Mouse (Mus musculus): Measurements from ENCODE around the gene Alg3. TPM values are rescaled to one million over a fixed set of nuclear protein-coding genes. Genes with fewer than 3 reads are reported as not detected.

The Alg3 gene
- total and polyA plus RNA-seq, 3 experiments, result 17.2 to 81.1 (median 22.7) TPM

DNA sequence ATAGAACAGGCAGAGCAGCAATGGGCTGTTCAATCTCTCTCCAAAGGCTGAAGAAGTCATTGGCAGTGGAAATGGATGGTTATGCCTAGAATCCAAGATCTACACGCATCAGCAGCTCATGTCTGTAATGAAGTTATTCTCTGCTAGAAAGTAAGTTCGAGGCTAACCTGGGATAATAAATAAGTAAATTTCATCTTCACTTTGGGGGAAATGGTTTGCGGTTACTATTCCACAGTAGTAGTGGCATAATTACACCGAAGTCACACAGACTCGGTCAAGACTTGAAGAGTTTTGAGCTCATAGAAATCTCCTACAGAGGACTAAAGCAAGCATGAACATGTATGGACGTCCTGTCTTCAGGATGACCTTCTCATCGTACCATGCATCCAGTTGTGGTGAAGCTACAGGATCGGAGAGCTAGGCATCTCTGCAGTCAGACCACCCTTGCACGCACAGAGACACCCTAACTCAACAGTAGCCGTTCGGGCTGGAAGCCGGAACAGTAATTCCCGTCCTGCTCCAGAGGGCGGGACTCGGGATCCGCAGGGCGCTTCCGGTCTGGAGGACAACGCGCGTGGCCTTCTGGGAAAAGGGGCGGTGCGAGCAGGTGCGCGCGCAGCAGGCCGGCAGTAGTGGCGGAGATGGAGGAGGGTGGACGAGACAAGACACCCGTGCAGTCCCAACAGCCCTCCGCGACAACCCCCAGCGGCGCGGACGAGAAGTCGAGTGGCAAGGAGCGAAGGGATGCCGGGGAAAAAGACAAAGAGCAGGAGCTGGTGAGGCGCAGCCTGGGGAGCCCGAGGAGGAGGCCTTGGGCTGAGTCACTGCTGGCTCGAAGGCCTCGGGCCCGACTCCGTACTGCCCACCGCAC lies 39.8 kb upstream of the Alg3 start, which contains the start of gene Psmd2 (continued):
- peak; percentile 94 for TF ChIP-seq HCFC1 (IDR thresholded peaks at IDR 0.05; ENCODE audit: low read depth, low read length)

DNA sequence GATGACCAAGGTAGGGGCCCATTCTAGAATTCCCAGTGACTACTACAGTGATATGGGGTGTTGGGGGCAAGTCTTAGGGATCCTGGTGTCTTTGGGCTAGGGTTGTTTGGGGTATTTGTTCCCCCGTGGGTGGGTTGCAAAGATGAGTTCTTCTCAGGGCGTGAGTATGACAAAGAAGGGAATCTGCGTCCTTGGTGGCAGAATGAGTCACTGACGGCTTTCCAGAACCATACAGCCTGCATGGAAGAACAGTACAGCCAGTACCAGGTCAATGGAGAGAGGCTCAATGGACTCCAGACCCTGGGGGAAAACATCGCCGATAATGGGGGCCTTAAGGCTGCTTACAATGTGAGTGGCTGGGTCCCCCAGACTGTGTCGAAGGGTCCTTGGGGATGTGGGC lies 32.4 kb upstream of the Alg3 start:
- Histone ChIP-seq H3K9me3 (replicated peaks; ENCODE audit: low read length) (no peaks in the 10 kb centered on the region), H3K4me1 (ENCODE audit: control insufficient read depth in 1 of 2, insufficient read depth in 2 of 2) (peaks cover 3 to 15% of the 10 kb centered on the region in 2 experiments), H3K4me2 (ENCODE audit: insufficient read depth, low read depth, poor library complexity, severe bottlenecking) (no peak overlapping the region), H3K79me2 (replicated peaks; ENCODE audit: control insufficient read depth, extremely low read depth, insufficient read depth, poor library complexity, severe bottlenecking) (no peaks in the 10 kb centered on the region), H3K27me3 (replicated peaks) (no peaks in the 10 kb centered on the region), H3K9ac (ENCODE audit: insufficient read depth, low read depth) (no peak overlapping the region), H3K27ac (ENCODE audit: insufficient read depth, low read depth) (no peak overlapping the region), H3K36me3 (replicated peaks in 1 of 2; ENCODE audit: control insufficient read depth in 1 of 2, insufficient read depth in 1 of 2, low read length in 1 of 2) (no peaks in the 10 kb centered on the region), H3K4me3 (replicated peaks in 1 of 3; ENCODE audit: low read depth in 2 of 3, low read length in 2 of 3, poor library complexity in 1 of 3) (no peak overlapping the region)
- DNase-seq (ENCODE audit: extremely low read depth), result no peak
- dilution Hi-C loops (cut with MboI; ENCODE audit: extremely low pct_ligation_motif_present, extremely low pct_unique_long_range_greater_than_20kb, low sequenced_read_pairs), result no loop called here
- in situ Hi-C loops (cut with MboI; ENCODE audit: low pct_ligation_motif_present, low pct_unique_long_range_greater_than_20kb, low sequenced_read_pairs), result loop anchor here (10.0 kb wide), 1 partner anchor 139 kb away; no protein-coding TSS in a partner anchor
- TF ChIP-seq USF1 (IDR thresholded peaks at IDR 0.05; ENCODE audit: low read depth, low read length), result no peak
- TF ChIP-seq RCOR1 (conservative IDR thresholded peaks at IDR 0.05; ENCODE audit: low read depth, low read length), result no peak
- no peak for TF ChIP-seq MXI1 (IDR thresholded peaks at IDR 0.05; ENCODE audit: low read depth, low read length)
- no peak for TF ChIP-seq MAX (IDR thresholded peaks at IDR 0.05; ENCODE audit: low read length)
- no peak for TF ChIP-seq HCFC1 (IDR thresholded peaks at IDR 0.05; ENCODE audit: low read depth, low read length)
- no peak for TF ChIP-seq RAD21 (IDR thresholded peaks at IDR 0.05; ENCODE audit: low read depth, low read length)
- TF ChIP-seq MAZ (IDR thresholded peaks at IDR 0.05; ENCODE audit: low read depth, low read length), result no peak

DNA sequence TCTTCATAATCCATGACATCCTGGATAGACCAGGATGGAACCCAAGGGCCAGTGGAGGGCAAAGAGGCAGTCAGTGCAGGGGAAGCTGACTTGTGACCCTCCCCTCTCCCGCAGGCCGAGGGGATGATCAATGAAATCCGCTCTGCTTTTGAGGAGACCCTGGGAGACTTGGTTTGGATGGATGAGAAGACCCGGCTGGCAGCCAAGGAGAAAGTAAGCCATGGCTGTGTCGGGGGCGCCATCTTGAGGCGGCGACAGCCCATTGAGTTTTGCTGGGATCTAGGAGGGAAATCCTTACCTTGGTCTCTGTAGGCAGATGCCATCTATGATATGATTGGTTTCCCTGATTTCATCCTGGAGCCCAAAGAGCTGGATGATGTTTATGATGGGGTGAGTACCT lies 30.6 kb upstream of the Alg3 start:
- in situ Hi-C loops (cut with MboI; ENCODE audit: low pct_ligation_motif_present, low pct_unique_long_range_greater_than_20kb, low sequenced_read_pairs), result loop anchor here (10.0 kb wide), 1 partner anchor 137 kb away; no protein-coding TSS in a partner anchor
- Histone ChIP-seq H3K4me1 (ENCODE audit: control insufficient read depth in 1 of 2, insufficient read depth in 2 of 2) (peaks cover 3 to 15% of the 10 kb centered on the region in 2 experiments), H3K9me3 (replicated peaks; ENCODE audit: low read length) (no peaks in the 10 kb centered on the region), H3K36me3 (replicated peaks in 1 of 2; ENCODE audit: control insufficient read depth in 1 of 2, insufficient read depth in 1 of 2, low read length in 1 of 2) (no peaks in the 10 kb centered on the region), H3K27me3 (replicated peaks) (no peaks in the 10 kb centered on the region), H3K4me3 (replicated peaks in 1 of 3; ENCODE audit: low read depth in 2 of 3, low read length in 2 of 3, poor library complexity in 1 of 3) (no peak overlapping the region), H3K27ac (ENCODE audit: insufficient read depth, low read depth) (no peak overlapping the region), H3K79me2 (replicated peaks; ENCODE audit: control insufficient read depth, extremely low read depth, insufficient read depth, poor library complexity, severe bottlenecking) (no peaks in the 10 kb centered on the region), H3K4me2 (ENCODE audit: insufficient read depth, low read depth, poor library complexity, severe bottlenecking) (peak overlapping the region; percentile 41; the same call in 1 of the 2 replicates), H3K9ac (ENCODE audit: insufficient read depth, low read depth) (peak overlapping the region; percentile 15; the same call in 1 of the 2 replicates)
- peak; percentile 64 for DNase-seq (ENCODE audit: extremely low read depth)
- no peak for TF ChIP-seq MAX (IDR thresholded peaks at IDR 0.05; ENCODE audit: low read length)
- TF ChIP-seq NELFE (IDR thresholded peaks at IDR 0.05; ENCODE audit: low read depth, low read length), result peak; percentile 41; the same call in 1 of the 2 replicates
- peak; percentile 82 for TF ChIP-seq ZC3H11A (IDR thresholded peaks at IDR 0.05; ENCODE audit: low read depth, low read length)
- no peak for TF ChIP-seq CHD2 (IDR thresholded peaks at IDR 0.05; ENCODE audit: low read length)
- peak; percentile 100 for TF ChIP-seq RAD21 (IDR thresholded peaks at IDR 0.05; ENCODE audit: low read depth, low read length)
- TF ChIP-seq ETS1 (conservative IDR thresholded peaks at IDR 0.05; ENCODE audit: low read depth, low read length), result no peak
- no peak for TF ChIP-seq ELF1 (IDR thresholded peaks at IDR 0.05; ENCODE audit: low read depth, low read length)
- 0 out of 2 replicates have a peak, but pooled peaks have one; percentile 31 for TF ChIP-seq SIN3A (IDR thresholded peaks at IDR 0.05; ENCODE audit: low read length)
- TF ChIP-seq PAX5 (IDR thresholded peaks at IDR 0.05; ENCODE audit: low read length), result no peak
- TF ChIP-seq SMC3 (IDR thresholded peaks at IDR 0.05; ENCODE audit: low read depth, low read length), result peak; percentile 89
- peak; percentile 36; the same call in 1 of the 2 replicates for TF ChIP-seq NRF1 (IDR thresholded peaks at IDR 0.05; ENCODE audit: low read depth, low read length)
- 0 out of 2 replicates have a peak, but pooled peaks have one; percentile 11 for TF ChIP-seq MXI1 (IDR thresholded peaks at IDR 0.05; ENCODE audit: low read depth, low read length)
- peak; percentile 43; the same call in 1 of the 2 replicates for TF ChIP-seq MEF2A (IDR thresholded peaks at IDR 0.05; ENCODE audit: borderline replicate concordance, low read depth, low read length)
- TF ChIP-seq RCOR1 (conservative IDR thresholded peaks at IDR 0.05; ENCODE audit: low read depth, low read length), result 0 out of 2 replicates have a peak, but pooled peaks have one; percentile 9
- peak; percentile 40; the same call in 1 of the 2 replicates for TF ChIP-seq TCF12 (IDR thresholded peaks at IDR 0.05; ENCODE audit: low read depth, low read length)
- TF ChIP-seq CTCF (conservative IDR thresholded peaks at IDR 0.05 in 1 of 2, IDR thresholded peaks at IDR 0.05 in 1 of 2; ENCODE audit: low read depth in 2 of 2, low read length in 2 of 2), result peak; percentile 34 to 98; a peak in 2 of 4 replicates
- peak; percentile 43; the same call in 1 of the 2 replicates for TF ChIP-seq IRF4 (IDR thresholded peaks at IDR 0.05; ENCODE audit: low read depth, low read length)
- 0 out of 2 replicates have a peak, but pooled peaks have one; percentile 21 for TF ChIP-seq MYC (IDR thresholded peaks at IDR 0.05; ENCODE audit: low read depth, low read length)
- no peak for TF ChIP-seq TBP (conservative IDR thresholded peaks at IDR 0.05; ENCODE audit: low read depth, low read length)
- dilution Hi-C loops (cut with MboI; ENCODE audit: extremely low pct_ligation_motif_present, extremely low pct_unique_long_range_greater_than_20kb, low sequenced_read_pairs), result no loop called here

All from CH12.LX (cell line).